Mouse (Mus musculus) retina, postnatal 7 days (tissue): ENCODE data around the gene Mlec.
"Not testable (repeated sequence)": the region's sequence is repeated elsewhere in the genome, so short reads cannot be mapped to it uniquely, and the experiment has no call there.

Experiments used
- DNase-seq: peaks from one replicate; pipeline ENCODE4 v3.0.0-alpha.2; 2012; ENCODE audit warnings: low read depth, low spot score

Mlec gene

DNA sequence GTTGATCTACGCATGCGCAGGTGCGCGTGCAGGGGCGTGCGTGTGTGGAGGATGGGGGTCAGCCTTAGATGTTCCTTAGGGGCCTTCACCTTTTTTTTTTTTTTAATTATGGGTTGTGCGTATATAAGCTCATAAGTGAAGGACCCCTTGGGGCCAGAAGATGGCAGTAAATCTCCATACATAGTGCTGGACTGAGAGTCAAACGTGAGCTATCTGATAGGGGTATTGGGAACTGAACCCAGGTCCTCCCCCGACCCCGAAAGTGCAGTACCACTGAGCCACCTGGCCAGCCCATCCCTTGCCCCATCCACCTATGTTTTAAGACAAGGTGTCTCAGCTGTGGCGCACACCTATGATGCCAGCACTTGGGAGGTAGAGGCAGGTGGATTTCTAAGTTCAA is 21.6 kb upstream of the Mlec start:
- DNase-seq, result no peak

DNA sequence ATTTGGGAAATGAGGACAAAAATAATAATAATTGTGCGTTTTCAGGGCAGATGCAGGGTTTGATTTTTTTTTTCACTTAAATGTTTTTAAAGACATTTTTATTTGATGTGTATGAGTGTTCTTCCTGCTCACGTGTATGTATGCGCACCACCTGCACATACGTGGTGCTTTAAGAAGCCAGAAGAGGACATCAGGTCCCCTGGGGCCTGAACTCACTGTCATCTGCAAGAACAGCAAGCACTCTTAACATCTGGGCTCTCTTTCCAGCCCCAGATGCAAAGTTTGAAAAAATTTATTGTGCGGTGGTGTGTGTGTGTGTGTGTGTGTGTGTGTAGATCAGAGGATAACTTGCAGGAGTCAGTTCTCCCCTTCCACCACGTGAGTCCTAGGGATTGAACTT is 19.9 kb upstream of the Mlec start:
- no peak for DNase-seq

DNA sequence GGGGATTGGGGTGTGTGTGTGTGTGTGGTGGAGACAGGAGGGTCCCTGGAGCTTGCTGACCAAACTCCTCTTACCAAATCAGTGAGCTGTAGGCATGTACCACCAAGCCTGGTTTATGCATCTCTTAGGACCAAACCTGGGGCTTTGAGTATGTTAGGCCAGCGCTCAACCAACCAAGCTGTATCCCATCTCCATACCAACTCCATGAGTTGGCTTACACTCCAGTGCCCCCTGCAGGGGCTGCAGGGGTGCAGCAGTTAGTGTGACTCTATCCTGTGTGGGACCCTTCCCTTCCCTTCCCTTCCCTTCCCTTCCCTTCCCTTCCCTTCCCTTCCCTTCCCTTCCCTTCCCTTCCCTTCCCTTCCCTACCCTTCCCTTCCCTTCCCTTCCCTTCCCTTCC is 16.6 kb upstream of the Mlec start:
- no peak for DNase-seq

DNA sequence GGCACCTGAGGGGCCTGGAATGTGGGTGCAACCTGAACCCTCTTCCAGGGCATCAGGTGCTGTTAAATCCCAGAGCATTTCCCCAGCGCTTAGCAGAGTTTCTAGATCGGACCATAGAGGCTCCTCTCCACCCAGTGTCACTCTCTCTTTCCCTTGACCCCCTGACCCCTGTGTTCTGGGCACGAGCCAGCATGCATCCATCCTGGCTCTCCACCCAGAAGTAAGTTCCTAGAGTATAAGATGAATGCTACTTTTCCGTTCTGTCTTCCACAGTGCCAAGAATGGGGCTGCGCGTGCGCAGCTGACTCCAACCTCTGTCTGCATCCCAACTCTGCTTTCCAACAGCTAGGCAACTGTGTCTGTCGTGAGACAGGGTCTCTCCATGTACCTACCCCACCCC is 12.2 kb upstream of the Mlec start:
- DNase-seq, result no peak

DNA sequence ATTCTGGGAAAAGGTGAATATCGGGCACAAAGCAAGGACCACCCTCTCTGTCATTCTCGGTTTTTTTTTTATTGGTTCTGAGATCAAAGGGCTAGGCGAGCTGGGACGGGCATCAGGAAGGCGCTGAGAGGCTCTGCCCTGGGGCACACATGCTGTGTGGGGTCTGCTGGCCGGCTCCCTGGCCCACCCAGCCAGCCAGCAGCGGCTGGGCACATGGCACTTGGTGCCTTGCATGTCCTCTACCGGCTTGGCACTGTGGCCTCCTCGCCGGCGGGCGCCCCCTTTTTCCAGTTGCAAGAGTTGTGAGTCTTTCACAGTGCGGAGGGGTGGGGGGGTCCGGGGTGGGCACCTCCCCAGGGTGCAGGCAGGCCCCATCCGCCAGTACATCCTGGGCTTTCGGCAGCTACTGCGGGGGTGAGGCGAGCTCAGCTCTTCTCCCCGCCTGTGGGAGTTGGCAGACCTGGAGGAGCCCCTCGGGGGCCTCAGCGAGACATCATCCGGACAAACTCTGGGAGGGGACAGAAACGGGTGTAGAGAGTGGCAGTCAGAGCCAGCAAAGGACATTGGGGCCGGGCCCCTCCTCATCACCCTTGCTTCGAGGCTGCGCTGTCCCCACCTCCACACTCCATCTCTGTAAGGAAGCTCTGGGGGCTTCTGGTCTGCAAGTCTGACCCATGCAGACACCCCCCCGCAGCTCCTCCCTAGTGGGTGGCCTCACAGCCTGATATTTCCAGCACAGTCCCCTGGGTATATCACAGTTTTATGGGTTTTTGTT is 10.8 kb upstream of the Mlec start:
- no peak for DNase-seq

DNA sequence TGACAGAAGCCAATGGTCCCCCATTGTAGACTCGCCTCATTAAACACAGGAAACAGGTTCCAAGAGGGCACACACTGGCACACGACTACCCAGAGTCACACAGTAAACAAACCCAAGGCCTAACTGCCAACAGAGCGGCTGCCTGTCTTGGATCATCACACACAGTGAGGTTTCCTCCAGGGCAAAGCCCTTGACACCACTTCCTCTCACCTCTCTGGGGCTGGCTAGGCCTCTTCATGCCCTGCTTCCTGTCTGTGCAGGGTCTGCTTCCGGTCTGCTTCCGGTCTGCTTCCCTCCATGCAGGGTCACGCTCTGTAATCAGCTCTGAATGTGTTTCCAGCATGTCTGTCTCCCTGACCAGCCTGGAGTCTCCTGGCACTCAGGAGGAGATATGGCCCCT is 9.4 kb upstream of the Mlec start:
- DNase-seq, result no peak

DNA sequence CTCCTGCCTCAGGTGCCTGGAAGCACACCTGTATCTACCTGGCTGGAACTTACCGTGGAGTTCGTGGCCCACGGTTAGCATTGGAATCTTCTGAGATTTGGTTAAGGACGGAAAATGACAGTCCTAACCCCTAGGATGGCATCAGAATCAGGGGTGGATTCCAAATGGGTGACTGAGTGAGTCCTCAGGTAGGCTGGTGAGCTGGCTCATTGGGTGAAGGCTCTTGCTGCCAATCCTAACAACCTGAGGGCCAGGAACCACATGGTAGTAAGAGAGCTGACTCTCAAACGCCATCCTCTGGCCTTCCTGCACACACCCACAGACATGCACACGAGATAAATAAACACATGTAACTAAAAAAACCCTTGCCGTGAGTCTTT is 8.8 kb upstream of the Mlec start:
- no peak for DNase-seq

DNA sequence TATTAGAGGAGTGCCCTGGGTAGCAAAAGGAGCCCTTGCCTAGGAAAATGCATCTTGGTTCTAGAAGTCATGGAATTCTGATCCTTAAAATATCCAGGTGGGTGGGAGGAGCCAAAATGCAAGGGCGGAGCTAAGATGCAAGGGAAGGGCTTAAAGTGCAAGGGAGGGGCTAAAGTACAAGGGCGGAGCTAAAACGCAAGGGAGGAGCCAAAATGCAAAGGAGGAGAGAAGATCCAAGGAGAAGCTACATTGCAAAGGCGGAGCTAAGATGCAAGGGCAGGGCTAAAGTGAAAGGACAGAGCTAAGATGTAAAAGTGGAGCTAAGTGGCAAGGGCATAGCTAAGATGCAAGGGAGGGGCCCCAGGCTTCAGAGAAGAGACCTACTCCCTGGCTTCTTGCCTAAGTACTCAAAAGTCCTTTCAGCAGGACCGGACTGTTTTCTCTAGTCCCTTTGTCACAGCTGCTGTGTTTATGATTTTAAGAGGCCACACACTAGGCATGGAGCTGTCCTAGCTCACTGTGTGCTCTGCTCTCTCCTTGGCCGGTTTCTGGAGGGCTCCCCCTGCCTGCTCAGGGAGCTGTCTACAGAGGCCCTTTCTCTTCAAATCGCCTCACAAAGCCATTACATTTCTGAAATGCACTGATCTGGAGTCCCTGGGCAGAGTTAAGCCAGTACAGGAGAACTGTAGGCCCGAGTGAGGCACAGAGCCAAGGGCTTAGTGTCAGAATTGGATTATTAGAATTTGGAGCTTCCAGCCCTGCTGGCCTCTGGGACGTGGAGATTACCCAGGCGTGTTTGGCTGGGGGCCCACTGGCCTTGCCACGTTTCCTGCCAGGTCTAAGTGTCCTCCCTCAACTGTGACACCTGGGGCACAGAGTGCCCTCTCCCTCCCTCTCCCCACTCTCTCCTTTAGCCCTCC is 8.2 kb upstream of the Mlec start:
- peak; percentile 81 for DNase-seq

DNA sequence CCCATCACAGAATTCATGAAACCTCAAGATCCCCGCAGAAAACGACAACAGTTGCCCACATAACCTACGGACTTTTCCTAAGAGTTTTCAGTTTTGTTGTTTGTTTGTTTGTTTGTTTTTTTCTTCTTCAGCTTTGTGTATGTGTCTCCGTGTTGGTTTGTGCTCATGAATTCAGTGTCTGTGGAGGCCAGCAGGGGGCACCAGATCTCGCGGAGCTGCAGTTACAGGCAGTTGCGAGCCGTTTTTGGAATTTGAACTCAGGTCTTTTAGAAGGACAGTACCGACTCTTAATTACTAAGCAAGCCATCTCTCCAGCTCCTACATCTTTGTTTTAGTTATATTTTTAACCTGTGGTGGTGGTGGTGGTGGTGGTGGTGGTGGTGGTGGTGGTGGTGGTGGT is 7.4 kb upstream of the Mlec start:
- no peak for DNase-seq

DNA sequence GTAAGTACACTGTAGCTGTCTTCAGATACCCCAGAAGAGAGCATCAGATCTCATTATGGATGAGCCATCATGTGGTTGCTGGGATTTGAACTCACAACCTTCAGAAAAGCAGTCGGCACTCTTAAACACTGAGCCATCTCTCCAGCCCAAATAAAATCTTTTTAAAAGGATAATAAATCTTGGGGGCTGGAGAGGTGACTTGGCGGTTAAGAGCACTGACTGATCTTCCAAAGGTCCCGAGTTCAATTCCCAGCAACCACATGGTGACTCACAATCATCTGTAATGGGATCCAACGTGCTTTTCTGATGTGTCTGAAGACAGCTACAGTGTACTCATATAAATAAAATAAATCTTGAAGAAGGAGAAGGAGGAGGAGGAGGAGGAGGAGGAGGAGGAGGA is 6.5 kb upstream of the Mlec start:
- not testable (repeated sequence) for DNase-seq

DNA sequence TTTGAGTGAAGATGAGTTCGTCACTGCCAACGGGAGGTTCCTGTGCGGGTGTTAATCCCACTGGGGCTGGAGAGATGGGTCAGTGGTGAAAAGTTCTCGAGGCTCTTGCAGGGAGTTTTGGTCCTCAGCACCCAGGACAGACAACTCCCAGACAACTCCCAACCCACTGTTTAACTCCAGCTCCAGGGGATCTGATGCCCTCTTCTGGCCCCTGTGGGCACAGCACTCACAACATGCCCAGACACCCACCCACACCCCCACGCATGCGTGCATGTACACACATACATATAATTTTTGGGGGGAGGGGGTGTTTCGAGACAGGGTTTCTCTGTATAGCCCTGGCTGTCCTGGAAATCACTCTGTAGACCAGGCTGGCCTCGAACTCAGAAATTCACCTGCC is 5.6 kb upstream of the Mlec start:
- DNase-seq, result peak; percentile 28

DNA sequence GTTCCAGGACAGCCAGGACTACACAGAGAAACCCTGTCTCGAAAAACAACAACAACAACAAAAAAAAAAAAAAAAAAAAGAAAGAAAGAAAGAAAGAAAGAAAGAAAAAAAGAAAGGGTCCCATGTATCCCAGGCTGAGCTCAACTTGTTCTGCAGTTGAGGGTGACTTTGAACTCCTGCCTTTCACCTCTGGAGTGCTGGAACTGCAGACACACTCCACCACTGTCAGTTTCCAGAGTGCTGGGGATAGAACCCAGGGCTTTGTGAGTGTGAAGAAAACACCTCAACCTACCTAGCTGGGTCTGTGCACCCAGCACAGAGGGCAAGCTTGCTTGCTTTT is 3.9 kb upstream of the Mlec start:
- DNase-seq, result not testable (repeated sequence)

DNA sequence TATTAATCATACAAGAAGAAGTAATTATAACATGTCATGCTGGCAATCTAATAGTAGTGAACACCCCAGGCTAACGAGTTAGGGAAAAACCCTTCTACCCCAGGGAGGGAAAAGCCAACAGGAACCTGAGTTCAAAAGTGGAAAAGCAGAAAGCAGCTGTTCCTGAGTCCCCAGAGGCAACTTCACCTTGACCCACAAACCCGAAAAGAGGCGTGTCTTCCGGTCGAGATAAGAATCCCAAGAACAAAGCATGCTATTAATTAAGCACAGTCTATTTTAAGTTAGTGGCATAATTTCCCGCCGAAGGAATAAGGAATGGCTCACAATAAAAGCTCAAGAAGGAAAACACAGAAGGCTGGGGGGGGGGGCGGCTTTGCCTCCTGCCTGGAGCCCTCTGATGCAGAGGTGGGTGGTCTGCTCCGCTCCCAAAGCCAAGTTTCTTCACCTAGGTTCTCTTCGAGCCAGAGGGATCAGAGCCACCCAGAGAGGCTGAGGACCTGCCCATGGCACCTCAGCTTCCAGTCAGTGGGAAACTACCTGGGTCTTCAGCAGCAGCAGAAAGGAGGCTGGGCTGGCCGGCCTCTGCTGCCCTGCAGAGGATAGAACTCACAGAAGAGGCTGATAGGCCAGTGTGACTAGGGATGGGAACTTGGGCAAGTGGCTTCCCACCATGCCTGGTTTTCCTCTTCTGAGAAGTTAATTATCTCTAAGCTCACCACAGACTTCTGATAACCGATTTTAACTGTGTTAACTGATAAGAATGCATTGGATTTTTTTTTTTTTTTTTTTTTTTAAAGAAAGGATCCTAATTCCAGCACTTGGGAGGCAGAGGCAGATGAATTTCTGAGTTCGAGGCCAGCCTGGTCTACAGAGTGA is 3.3 kb upstream of the Mlec start:
- DNase-seq, result no peak

DNA sequence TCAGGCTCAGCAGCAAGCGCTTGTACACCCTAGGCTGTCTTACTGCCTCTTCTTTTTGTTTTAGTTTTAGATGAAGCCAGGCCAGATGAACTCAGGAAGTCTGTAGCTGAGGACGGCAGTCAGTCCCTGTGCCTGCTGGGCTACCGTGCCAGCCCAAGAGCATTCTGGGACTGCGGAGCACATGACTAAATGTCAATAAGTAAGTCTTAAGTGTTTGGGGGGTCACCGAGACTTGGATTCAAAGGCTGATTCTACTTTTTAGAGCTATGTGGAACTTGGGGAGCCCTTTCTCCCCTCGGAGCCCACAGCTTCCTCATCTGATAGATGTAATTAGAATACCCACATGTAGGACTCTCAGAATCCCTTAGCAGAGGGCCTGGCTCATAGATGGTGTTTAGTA is 2.7 kb upstream of the Mlec start:
- DNase-seq, result no peak

DNA sequence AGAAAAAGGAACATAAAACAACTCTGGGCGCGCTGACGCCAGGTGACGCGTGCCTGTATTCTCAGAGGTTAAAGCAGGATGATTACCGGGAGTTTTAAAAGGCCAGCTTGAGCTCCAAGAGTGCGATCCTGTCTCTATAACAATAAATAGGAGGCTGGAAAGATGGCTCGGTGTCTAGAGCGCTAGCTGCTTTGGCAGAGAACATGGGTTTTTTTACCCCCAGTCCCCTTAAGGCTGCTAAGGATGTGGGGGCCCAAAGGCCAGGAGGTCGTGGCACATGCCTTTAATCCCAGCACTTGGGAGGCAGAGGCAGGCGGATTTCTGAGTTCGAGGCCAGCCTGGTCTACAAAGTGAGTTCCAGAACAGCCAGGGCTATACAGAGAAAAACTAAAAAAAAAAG is 1.2 kb upstream of the Mlec start:
- no peak for DNase-seq

DNA sequence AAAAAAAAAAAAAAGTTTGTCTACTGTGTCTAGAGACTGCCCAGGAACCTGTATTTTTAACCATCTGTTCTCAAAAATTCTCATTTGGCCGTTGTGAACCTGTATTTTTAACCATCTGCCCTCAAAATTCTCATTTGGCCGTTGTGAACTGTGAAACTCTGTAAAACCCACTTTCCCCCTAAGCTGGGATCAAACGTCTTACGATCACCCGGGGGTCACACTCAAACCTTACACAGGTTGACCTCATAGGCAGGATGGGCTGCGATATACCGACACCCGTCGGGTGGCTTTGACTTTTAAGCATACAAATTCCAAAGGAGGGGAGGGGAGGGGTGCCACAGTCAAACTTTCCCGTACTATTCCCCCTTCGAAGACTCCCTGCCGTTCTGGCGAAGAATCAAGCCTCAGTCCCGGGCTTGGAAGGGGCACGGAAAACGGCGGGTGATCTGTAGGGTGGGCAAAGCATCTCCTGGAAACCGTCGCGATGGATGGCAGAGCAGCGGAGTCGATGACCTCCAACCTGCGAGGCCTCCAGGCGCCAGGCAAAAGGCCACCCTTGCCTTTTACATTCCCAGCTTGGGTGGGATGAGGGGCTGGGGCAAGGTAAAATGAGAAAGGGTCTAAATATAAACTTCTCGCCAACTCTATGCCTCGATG is 918 bp downstream of the Mlec start:
- DNase-seq, result no peak

DNA sequence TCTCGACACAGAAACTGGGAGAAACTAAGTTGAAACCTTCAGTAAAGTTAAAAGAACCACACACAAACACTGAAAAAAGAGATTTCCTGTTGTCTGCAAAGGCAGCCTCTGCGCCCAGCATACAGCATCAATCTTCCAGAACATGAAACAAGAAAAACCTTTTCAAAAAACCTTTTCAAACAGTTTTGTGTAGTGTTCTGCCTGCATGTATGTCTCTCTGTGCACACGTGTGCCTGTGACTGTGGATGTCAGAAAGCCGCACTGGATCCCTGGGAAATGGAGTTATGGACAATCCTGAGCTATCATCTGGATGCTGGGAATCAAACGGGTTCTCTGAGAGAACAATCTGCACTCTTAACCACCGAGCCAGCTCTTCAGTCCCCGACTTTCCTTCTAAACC is 1.6 kb downstream of the Mlec start:
- no peak for DNase-seq

DNA sequence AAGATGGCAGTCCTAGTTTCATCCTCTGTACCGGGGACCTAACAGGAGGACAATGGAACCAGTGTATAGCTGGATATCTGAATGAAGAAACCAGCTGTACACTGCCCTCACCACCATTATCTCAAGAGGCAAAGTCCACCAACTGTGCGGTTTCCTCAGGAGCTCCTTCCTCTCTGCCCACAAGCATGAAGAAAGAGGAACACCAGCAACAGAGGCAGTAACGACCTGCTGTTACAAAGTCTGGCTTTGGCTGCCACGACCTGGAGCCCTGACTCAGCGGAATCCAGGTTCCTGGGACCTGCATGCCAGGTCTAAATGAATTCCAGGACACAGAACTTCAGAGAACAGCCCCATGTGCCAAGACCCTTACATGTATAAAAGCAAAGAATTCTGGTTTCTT is 2.1 kb downstream of the Mlec start:
- no peak for DNase-seq

DNA sequence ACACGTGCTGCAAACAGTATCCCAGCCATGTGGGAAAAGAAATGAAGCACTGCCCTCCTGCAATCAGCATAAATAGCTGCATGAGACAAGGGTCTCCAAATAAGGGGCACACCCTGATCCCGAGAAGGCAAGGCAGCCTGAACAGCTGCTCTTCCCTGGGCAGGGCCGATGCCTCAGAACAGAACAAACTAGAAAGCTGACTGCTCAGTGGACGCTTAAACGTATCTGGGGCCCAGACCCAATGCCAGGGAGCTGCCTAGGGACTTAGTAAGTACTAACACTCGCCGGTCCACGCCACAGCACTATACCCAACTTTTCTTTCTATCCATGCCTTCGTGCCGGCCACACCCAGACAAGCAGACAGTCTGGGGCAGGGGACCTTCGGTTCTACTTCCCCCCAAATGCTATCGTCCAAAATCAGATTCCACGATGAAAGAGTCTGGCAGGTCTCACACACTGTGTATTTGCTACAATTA is 2.8 kb downstream of the Mlec start:
- DNase-seq, result no peak

DNA sequence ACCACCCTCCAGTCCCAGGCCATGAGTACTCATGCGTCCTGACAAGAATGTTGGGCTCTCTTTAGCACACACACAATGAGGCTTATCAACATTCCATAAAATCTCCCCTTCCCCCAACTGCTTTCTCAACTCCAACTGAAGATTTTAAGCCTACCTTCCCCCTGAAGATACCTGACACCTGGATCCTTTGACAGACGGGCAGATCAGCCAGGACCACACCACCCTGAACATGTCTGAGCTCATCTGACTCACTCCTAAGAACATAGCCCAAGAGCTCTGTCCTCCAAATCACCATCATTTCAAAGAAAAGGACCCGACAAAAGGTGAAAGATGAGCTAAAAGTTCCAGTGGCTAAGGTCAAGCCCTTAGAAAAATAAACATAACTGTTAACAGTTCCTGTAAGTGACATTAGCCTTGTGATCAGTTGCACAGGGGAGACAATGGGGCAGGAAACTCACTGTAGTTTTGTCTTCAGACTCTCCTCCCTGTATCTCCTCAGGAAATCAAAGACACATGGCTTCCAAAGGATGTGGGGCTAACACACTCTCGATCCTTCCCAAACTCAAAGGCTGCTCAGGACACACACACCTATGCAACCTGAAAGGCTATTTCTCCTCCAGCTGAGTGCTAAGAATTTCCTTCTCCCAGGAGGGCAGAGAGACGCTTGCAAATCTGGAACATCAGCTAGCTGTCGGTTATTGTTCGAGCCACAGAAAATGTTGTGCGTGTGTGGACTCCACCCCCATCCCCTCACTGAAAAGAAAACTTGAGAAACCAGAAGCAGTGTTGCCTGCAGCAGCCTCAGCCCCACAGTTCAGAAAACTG is 5.6 kb downstream of the Mlec start:
- DNase-seq, result no peak

DNA sequence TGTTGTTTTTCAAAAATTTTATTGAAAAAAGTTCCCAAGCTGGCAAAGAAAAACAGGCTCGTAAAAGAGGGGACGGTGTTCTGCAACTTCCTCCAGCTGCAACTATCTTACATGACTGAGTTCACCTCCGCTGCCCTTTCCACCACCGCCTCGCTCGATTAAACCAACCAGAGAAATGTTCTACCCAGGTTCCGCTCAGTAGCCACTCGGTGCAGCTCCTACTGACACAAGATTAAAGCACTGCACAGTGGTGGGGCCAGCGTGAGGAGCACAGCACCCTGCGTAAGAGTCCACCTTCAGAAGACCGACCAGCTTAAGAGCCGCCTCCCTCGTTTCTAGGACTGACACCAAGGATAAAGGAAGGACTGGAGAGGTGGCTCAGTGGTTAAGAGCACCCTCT is 6.5 kb downstream of the Mlec start:
- no peak for DNase-seq
